ENCODE assay signal across 11 mouse cellular contexts in the genomic region with DNA sequence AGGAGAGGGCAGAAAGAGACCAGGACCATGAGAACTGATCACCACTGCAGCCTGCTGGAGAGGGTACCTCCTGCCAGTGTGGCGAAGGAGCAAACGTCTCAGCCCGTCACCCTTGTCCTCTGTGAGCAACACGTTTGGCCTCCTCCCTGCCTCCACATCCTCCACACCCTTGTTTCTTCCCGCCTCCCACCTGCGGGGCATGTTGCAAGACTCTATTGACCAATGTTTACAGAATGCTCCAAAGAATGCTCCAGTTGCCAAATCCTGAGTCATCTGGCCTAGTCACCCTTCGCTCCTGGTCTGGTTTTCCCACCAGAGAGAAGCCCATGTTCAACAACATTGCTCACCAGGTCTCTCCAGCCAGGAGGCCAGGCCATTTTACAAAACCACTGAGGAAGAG. TPM values are rescaled to one million over a fixed set of nuclear protein-coding genes. Genes with fewer than 3 reads are reported as not detected.
DNase-seq lines count a peak whose midpoint lies in the region; ATAC-seq and TF ChIP-seq lines count a peak whose summit lies in the region.
"Had no signal": no experiment of that assay in that cellular context is flagged by ENCODE, and none has a peak within 500 bp of the region (broad histone marks: within the 10 kb centered on the region; RNA-seq: fewer than 3 reads in every experiment).

No protein-coding gene starts in this region.

- no peak overlapping the region for H3K9ac ChIP-seq in limb, embryonic 15.5 days

- DNase-seq in kidney, adult 2 months: peak; percentile 38
- DNase-seq in kidney, postnatal 10 days: no peak
- peak; percentile 44 for DNase-seq in adrenal gland, postnatal 25 days
- no peak for DNase-seq in T-cell, adult 2 months (ENCODE audit: low spot score)
- DNase-seq in right cerebral cortex, postnatal 25 days: no peak
- no peak for DNase-seq in cerebellum, postnatal 36 days
- DNase-seq: cerebellum, adult 2 months; kidney, adult 8-10 months had no signal

- 63% methylated on average over 7 of the region's 7 CpGs for WGBS in kidney, adult 2 months
- 60% methylated on average over 7 of the region's 7 CpGs for WGBS in limb, embryonic 15.5 days

- no peak overlapping the region for H3K4me2 ChIP-seq in limb, embryonic 15.5 days
- peak overlapping the region; percentile 44 for H3K4me2 ChIP-seq in myocyte (ENCODE audit: low read depth)

- H3ac ChIP-seq in myocyte (ENCODE audit: control insufficient read depth, insufficient read length): no peak overlapping the region

- TF ChIP-seq POLR2A in kidney, adult 2 months (IDR thresholded peaks at IDR 0.05; ENCODE audit: low read depth, low read length): no peak
- no peak for TF ChIP-seq POLR2A in myocyte (IDR thresholded peaks at IDR 0.05; ENCODE audit: insufficient read length, low read depth)

- H3K36me3 ChIP-seq in kidney, adult 2 months (ENCODE audit: control insufficient read depth, insufficient read depth, low read length): no peaks in the 10 kb centered on the region
- no peaks in the 10 kb centered on the region for H3K36me3 ChIP-seq in limb, embryonic 15.5 days
- H3K36me3 ChIP-seq in myocyte (ENCODE audit: control insufficient read depth, insufficient read depth): no peaks in the 10 kb centered on the region
- H3K36me3 ChIP-seq: G1E had no signal

- H3K27ac ChIP-seq in kidney, adult 2 months (ENCODE audit: insufficient read depth, low read depth, low read length): no peak overlapping the region
- 0 out of 2 replicates have a peak overlapping the region, but pooled peaks have one; percentile 35 for H3K27ac ChIP-seq in limb, embryonic 15.5 days

- no peak for ATAC-seq in limb, embryonic 15.5 days (ENCODE audit: insufficient number of reproducible peaks, low FRiP score, low TSS enrichment, low read depth)

- TF ChIP-seq CTCF in kidney, adult 2 months (conservative IDR thresholded peaks at IDR 0.05; ENCODE audit: insufficient read depth, insufficient read length, low read depth, low read length): no peak

- H3K4me1 ChIP-seq in kidney, adult 2 months (ENCODE audit: control insufficient read depth, insufficient read depth, low read length): peaks cover 7% of the 10 kb centered on the region
- H3K4me1 ChIP-seq in limb, embryonic 15.5 days: peaks cover 22% of the 10 kb centered on the region

- H3K9me3 ChIP-seq in limb, embryonic 15.5 days: no peaks in the 10 kb centered on the region
- H3K9me3 ChIP-seq: G1E had no signal

- H3K79me2 ChIP-seq in myocyte (ENCODE audit: control insufficient read depth, insufficient read depth): no peaks in the 10 kb centered on the region

- H3K4me3 ChIP-seq in kidney, adult 2 months (ENCODE audit: insufficient read depth, low read depth, low read length): no peak overlapping the region
- no peak overlapping the region for H3K4me3 ChIP-seq in limb, embryonic 15.5 days
- no peak overlapping the region for H3K4me3 ChIP-seq in myocyte

- H3K27me3 ChIP-seq in kidney, adult 2 months (replicated peaks; ENCODE audit: control insufficient read depth, insufficient read depth, low read length): no peaks in the 10 kb centered on the region
- no peaks in the 10 kb centered on the region for H3K27me3 ChIP-seq in limb, embryonic 15.5 days
- H3K27me3 ChIP-seq in myocyte (ENCODE audit: control insufficient read depth, insufficient read depth, insufficient read length): no peaks in the 10 kb centered on the region

TF ChIP-seq in myocyte, 11 proteins besides CTCF, POLR2A, EP300 and RAD21:
- TF ChIP-seq E2F4 (IDR thresholded peaks at IDR 0.05; ENCODE audit: insufficient read depth) (no peak), MYOD1 (IDR thresholded peaks at IDR 0.05; ENCODE audit: control insufficient read depth in 1 of 3, insufficient read length in 2 of 3, low read depth in 2 of 3) (peak in 2 of 3 experiments; percentile 18 to 50), REST (IDR thresholded peaks at IDR 0.05; ENCODE audit: insufficient read depth, insufficient read length) (no peak), CEBPB (IDR thresholded peaks at IDR 0.05; ENCODE audit: insufficient read depth, poor library complexity, severe bottlenecking) (peak; percentile 98), MAX (IDR thresholded peaks at IDR 0.05; ENCODE audit: low read depth) (no peak), TCF3 (IDR thresholded peaks at IDR 0.05; ENCODE audit: insufficient read length, low read depth) (peak; percentile 15), MYOG (IDR thresholded peaks at IDR 0.05; ENCODE audit: control insufficient read depth in 1 of 3, insufficient read depth in 1 of 3, insufficient read length in 2 of 3, low read depth in 2 of 3) (peak in 1 of 3 experiments; percentile 26), POLR2AphosphoS2 (IDR thresholded peaks at IDR 0.05; ENCODE audit: insufficient read length, low read depth) (no peak)

RNA-seq across cellular contexts. Expression of a gene that starts 24.6 kb away (rescaled TPM):
- polyA plus RNA-seq in kidney, adult 2 months (2012; rRNA removed): 8.6 and 9.8 TPM in 2 replicates
- total RNA-seq in adrenal gland, postnatal 25 days (2021): 6.7 and 9.1 TPM in 2 replicates
- 5.5 and 7.1 TPM in 2 replicates for polyA plus RNA-seq in limb, embryonic 15.5 days (2015; fragmentation: Nextera tagmentation; extraction: Ambion mirVana)
- 21.1 TPM for polyA plus RNA-seq in myocyte (2012; fragmentation: generic; extraction: Trizol)

Comparison
In these comparisons a context has a peak if more than half of its experiments do, and no peak if none do; other contexts are left out.
1. DNase-seq: peak in kidney, adult 2 months (single experiment) and adrenal gland, postnatal 25 days (single experiment); none in kidney, postnatal 10 days (single experiment), T-cell, adult 2 months (single experiment), right cerebral cortex, postnatal 25 days (single experiment) and cerebellum, postnatal 36 days (0 of 2).